Mouse (Mus musculus) C2C12 (cell line): ENCODE measurements around the gene Fahd2a. TPM values are rescaled to one million over a fixed set of nuclear protein-coding genes. Genes with fewer than 3 reads are reported as not detected.

Experiments used
- H3K27me3 ChIP-seq: one replicate; pipeline ENCODE4 v1.6.1; 2011; ENCODE audit not compliant: control insufficient read depth, insufficient read depth, insufficient read length
- H3K36me3 ChIP-seq: one replicate; pipeline ENCODE4 v1.6.1; 2011; ENCODE audit not compliant: control insufficient read depth, insufficient read depth
- H3K4me3 ChIP-seq: one replicate; pipeline ENCODE4 v1.5.1; 2011; ENCODE audit warnings: mild to moderate bottlenecking, control low read depth; ENCODE audit not compliant: poor library complexity, insufficient read depth, severe bottlenecking
- H3K79me2 ChIP-seq: one replicate; pipeline ENCODE4 v1.6.1; 2011; ENCODE audit not compliant: control insufficient read depth, insufficient read depth
- H3K79me3 ChIP-seq: one replicate; pipeline ENCODE4 v1.6.1; 2011; ENCODE audit warnings: low read depth, control low read depth
- H3ac ChIP-seq: one replicate; pipeline ENCODE3; 2011; ENCODE audit warnings: low read depth; ENCODE audit not compliant: control insufficient read depth, insufficient read length
- CEBPB ChIP-seq: IDR thresholded peaks from one replicate; pipeline ENCODE4 v1.6.1; 2011; ENCODE audit warnings: low read depth, mild to moderate bottlenecking, control low read depth, moderate library complexity
- CTCF ChIP-seq: IDR thresholded peaks from one replicate; pipeline ENCODE4 v1.5.1; 2011; ENCODE audit not compliant: control insufficient read depth, insufficient read depth, insufficient read length
- FOSL1 ChIP-seq: IDR thresholded peaks from one replicate; pipeline ENCODE4 v1.8.0; 2011; ENCODE audit warnings: mild to moderate bottlenecking, low read length; ENCODE audit not compliant: poor library complexity, insufficient read depth, severe bottlenecking
- MAX ChIP-seq: IDR thresholded peaks from one replicate; pipeline ENCODE4 v1.6.1; 2011; ENCODE audit warnings: mild to moderate bottlenecking, control low read depth
- MYOD1 ChIP-seq: IDR thresholded peaks from one replicate; pipeline ENCODE4 v1.6.1; 2011; ENCODE audit warnings: low read depth; ENCODE audit not compliant: control insufficient read depth, insufficient read length
- MYOG ChIP-seq: IDR thresholded peaks from one replicate; pipeline ENCODE4 v1.6.1; 2011; ENCODE audit not compliant: control insufficient read depth, insufficient read length; ENCODE audit errors: extremely low read depth
- USF1 ChIP-seq: IDR thresholded peaks from one replicate; pipeline ENCODE4 v1.6.1; 2011; ENCODE audit warnings: low read depth, mild to moderate bottlenecking, control low read depth, moderate library complexity
- polyA plus RNA-seq: library from polyadenylated mRNA; unstranded; fragments of >200 nt; fragmentation: generic; extraction: Trizol; gene quantifications from one replicate; pipeline ENCODE4 v1.2.1, GENCODE M21; 2012; ENCODE audit warnings: missing spikeins

Gene Fahd2a
- polyA plus RNA-seq, 1 experiment: 2.6 TPM

DNA sequence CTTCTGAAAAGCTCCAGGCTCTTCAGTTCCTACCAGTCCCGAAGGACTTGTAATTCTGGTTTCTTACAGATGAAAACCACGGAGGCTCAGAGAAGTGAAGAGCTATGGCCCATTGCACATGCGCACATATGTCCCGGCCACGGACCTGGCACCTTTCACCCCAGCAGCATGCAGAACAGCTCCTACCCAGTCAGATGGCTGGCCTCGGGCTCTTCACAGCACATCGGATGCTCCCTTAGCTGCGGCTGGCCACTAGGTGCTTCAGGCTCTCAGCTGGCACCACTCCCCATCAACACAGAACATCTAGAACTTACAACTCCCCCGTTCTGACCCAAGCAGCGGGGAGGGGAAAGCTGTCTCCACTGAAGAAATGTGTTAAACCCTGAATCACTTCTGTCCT lies 35.4 kb upstream of the Fahd2a start:
- H3K4me3 ChIP-seq: no peak overlapping the region
- H3K79me3 ChIP-seq: no peaks in the 10 kb centered on the region
- no peaks in the 10 kb centered on the region for H3K36me3 ChIP-seq
- TF ChIP-seq FOSL1 (no peak), USF1 (no peak), MYOD1 (no peak), CEBPB (no peak), CTCF (no peak), MAX (no peak), MYOG (no peak)
- no peaks in the 10 kb centered on the region for H3K79me2 ChIP-seq
- H3ac ChIP-seq: no peak overlapping the region
- peaks cover 24% of the 10 kb centered on the region for H3K27me3 ChIP-seq

DNA sequence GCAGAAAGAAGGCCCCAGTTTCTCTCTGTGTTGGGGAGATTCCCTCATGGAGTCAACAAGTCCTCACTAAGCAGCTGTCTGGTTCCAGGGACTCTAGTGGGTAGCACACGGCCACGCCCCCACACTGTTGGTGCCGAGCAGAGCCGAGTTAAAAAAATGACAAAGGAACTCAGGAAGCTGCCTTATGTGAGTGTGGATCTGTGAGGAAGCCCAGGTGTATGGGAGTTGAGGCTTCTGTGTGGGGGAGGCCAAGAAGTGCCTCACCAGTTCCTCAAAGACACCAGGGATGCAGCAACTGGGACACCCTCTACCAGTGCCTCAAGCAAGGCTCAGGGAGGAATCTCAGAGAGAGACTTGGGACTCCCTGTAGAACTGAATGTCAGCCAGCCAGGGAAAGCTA lies 34.8 kb upstream of the Fahd2a start:
- Histone ChIP-seq H3ac (no peak overlapping the region), H3K4me3 (no peak overlapping the region), H3K79me2 (no peaks in the 10 kb centered on the region), H3K36me3 (no peaks in the 10 kb centered on the region), H3K79me3 (no peaks in the 10 kb centered on the region), H3K27me3 (peaks cover 23% of the 10 kb centered on the region)
- TF ChIP-seq MYOD1 (no peak), FOSL1 (no peak), CEBPB (no peak), CTCF (no peak), MYOG (no peak), USF1 (no peak), MAX (no peak)

DNA sequence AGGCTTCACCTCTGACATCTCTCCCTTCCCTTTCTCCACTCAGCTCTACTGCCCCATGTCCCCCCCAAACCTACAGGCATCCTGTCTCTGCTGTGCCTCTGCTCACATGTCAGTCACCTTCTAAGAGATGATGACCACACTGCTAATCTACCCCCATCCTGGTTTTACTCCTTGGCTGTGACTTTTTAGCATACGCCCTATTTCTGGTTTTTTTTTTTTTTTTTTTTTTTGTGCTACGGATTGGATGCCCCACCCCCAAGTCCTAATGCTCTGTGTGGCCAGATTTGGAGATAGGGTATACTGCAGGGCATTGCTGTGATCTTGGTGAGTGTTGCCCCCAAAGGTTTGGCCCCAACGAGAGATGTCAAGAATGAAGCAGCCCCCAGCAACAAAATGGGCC lies 27.9 kb upstream of the Fahd2a start:
- Histone ChIP-seq H3K27me3 (peaks cover 41% of the 10 kb centered on the region), H3K79me2 (no peaks in the 10 kb centered on the region), H3K4me3 (no peak overlapping the region), H3ac (no peak overlapping the region), H3K79me3 (no peaks in the 10 kb centered on the region), H3K36me3 (no peaks in the 10 kb centered on the region)
- TF ChIP-seq MYOD1: no peak
- no peak for TF ChIP-seq CEBPB
- TF ChIP-seq USF1: no peak
- TF ChIP-seq MYOG: no peak
- TF ChIP-seq CTCF: no peak
- no peak for TF ChIP-seq FOSL1
- TF ChIP-seq MAX: no peak

DNA sequence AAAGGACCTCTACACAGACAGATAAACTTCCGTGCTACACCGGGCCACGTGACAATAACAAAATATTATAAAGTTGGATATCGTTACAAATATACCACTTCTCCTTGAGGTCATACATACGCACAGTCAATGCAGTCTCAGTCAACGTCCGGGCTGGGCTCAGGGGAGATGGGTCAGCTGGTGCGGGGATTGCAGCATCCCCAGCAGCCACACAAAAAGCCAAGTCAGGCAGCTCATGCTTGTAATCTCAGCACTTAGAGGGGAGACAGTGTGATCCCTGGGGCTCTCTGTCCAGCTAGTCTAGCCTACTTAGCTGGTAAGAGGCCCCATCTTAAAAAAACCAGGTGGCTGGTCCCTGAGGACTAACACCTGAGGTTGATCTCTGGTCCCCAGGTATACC lies 26.9 kb upstream of the Fahd2a start:
- H3K79me3 ChIP-seq: no peaks in the 10 kb centered on the region
- TF ChIP-seq MYOD1 (no peak), FOSL1 (no peak), USF1 (no peak)
- H3ac ChIP-seq: no peak overlapping the region
- peaks cover 44% of the 10 kb centered on the region for H3K27me3 ChIP-seq
- H3K79me2 ChIP-seq: no peaks in the 10 kb centered on the region
- H3K36me3 ChIP-seq: no peaks in the 10 kb centered on the region
- H3K4me3 ChIP-seq: no peak overlapping the region

DNA sequence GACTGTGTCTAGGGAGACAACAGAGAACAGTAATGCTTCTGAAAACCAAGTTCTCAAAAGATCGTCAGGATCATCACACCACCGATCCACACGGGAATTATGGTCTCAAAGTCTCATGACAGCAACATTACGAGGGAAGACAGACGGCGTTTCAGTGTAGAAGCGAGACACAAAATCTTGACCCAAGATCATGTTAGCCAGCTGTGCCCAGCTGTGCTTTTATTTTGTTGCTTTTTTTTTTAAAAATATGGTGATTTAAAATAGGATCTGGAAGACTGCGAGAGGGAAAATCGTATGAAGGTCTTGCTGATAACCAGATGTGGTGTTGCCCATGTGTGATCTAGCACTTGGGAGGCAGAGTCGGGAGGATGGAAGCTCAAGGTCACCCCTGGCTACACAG lies 26.3 kb upstream of the Fahd2a start:
- Histone ChIP-seq H3K79me3 (no peaks in the 10 kb centered on the region), H3K4me3 (no peak overlapping the region), H3K27me3 (peaks cover 49% of the 10 kb centered on the region), H3ac (no peak overlapping the region), H3K79me2 (no peaks in the 10 kb centered on the region), H3K36me3 (no peaks in the 10 kb centered on the region)
- no peak for TF ChIP-seq MYOG
- TF ChIP-seq MYOD1: no peak
- TF ChIP-seq CEBPB: no peak
- TF ChIP-seq USF1: no peak
- no peak for TF ChIP-seq FOSL1
- TF ChIP-seq CTCF: no peak
- no peak for TF ChIP-seq MAX

DNA sequence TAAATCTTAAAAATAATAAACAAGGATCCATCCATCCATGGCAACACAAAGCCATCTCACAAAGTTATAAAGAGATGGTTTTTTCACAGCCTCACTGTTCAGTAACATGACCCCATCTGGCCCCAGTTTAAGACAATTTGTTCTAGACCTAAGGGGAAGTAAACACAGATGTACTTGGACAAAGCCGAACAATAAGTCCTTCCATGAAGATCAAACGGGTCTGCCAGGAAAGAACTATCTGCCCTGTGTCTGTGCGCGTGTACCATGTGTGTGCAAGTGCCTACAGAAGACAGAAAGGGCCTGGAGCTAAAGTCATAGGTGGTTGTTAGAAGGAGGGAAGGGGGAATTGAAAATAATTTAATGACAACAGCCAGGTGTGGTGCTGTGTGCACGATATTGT lies 25.8 kb upstream of the Fahd2a start:
- no peak for TF ChIP-seq CTCF
- TF ChIP-seq CEBPB: no peak
- no peaks in the 10 kb centered on the region for H3K36me3 ChIP-seq
- H3K4me3 ChIP-seq: no peak overlapping the region
- H3K27me3 ChIP-seq: peaks cover 52% of the 10 kb centered on the region
- no peaks in the 10 kb centered on the region for H3K79me2 ChIP-seq
- H3ac ChIP-seq: no peak overlapping the region
- H3K79me3 ChIP-seq: no peaks in the 10 kb centered on the region
